Mouse (Mus musculus) lung, postnatal 0 days (tissue): ENCODE results near the gene Gp1ba.

ENCODE experiments used
- CTCF ChIP-seq: IDR thresholded peaks from 2 replicates; pipeline ENCODE4 v1.5.1; 2016; ENCODE audit warnings: antibody characterized with exemption, mild to moderate bottlenecking
- EP300 ChIP-seq: IDR thresholded peaks from 2 replicates; pipeline ENCODE4 v1.6.1; 2016; ENCODE audit warnings: antibody characterized with exemption, mild to moderate bottlenecking, control low read depth

DNA sequence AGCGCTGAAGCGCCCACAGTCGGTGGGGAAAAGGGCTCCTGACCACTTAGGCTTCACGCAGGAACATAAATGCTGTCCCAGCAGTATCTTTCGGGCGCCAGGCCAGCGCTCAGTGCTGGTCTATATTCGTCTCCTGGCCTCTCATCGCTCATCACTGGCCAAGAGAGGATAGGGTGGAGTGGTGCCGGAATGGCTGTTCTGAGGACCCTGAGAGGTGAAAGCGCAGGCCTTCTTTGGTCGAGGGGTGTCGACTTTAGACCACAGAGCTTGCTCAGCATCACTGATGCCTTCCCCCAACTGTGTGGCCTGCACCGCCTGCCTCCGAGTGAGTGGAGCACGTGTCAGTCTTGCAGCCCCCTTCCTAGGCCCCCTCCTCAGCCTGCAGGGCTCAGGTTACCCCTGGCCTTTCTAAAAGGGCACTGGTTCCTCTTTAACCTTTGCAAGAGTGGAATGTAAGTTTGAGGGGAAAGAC lies 17.6 kb downstream of the Gp1ba start:
- no peak for TF ChIP-seq CTCF
- no peak for TF ChIP-seq EP300
